Mouse (Mus musculus) stomach, embryonic 15.5 days (tissue): ENCODE data around the gene Tmem91. TPM values are rescaled to one million over a fixed set of nuclear protein-coding genes. Genes with fewer than 3 reads are reported as not detected.

Experiments
- ATAC-seq: fragments of 200-750 bp; cut with Nextera tagmentation; 2 replicates; pipeline ENCODE4 v1.8.0; 2017; ENCODE audit warnings: low read depth, moderate number of reproducible peaks, moderate TSS enrichment; ENCODE audit not compliant: insufficient read depth, low FRiP score
- H3K27ac ChIP-seq: fragments of 300-500 bp; sonication (generic); 2 replicates; pipeline ENCODE4 v1.5.1; 2015; ENCODE audit warnings: mild to moderate bottlenecking, inconsistent platforms
- H3K27me3 ChIP-seq: fragments of 300-500 bp; sonication (generic); replicated peaks from 2 replicates; pipeline ENCODE4 v1.6.1; 2015; ENCODE audit warnings: inconsistent platforms
- H3K36me3 ChIP-seq: fragments of 300-500 bp; sonication (generic); 2 replicates; pipeline ENCODE4 v1.6.1; 2015; ENCODE audit warnings: inconsistent platforms
- H3K4me1 ChIP-seq: fragments of 300-500 bp; sonication (generic); 2 replicates; pipeline ENCODE4 v1.6.1; 2015; ENCODE audit warnings: inconsistent platforms
- H3K4me2 ChIP-seq: fragments of 300-500 bp; sonication (generic); 2 replicates; pipeline ENCODE4 v1.6.1; 2015; ENCODE audit warnings: mild to moderate bottlenecking, inconsistent platforms
- H3K4me3 ChIP-seq: fragments of 300-500 bp; sonication (generic); replicated peaks from 2 replicates; pipeline ENCODE4 v1.5.1; 2015; ENCODE audit warnings: inconsistent platforms
- H3K9ac ChIP-seq: fragments of 300-500 bp; sonication (generic); 2 replicates; pipeline ENCODE4 v1.6.1; 2015; ENCODE audit warnings: inconsistent platforms
- H3K9me3 ChIP-seq: fragments of 300-500 bp; sonication (generic); 2 replicates; pipeline ENCODE4 v1.6.1; 2016; ENCODE audit warnings: inconsistent platforms
- WGBS: fragments of 180-500 bp; shearing (Covaris S2); methylation state at CpG from one replicate; pipeline ENCODE4 v1.1.7; 2015; 5-methylcytosine and 5-hydroxymethylcytosine counted together
- polyA plus RNA-seq: library from polyadenylated mRNA; unstranded; fragments of >200 nt; fragmentation: Nextera tagmentation; extraction: Ambion mirVana; gene quantifications from 2 replicates; pipeline ENCODE4 v1.2.1, GENCODE M21; 2015

The Tmem91 gene
- polyA plus RNA-seq, 1 experiment from 2014 or later: 3.0 TPM

- Histone ChIP-seq H3K4me2 (peak within 1 kb of the TSS; percentile 70), H3K27me3 (no peaks in the 10 kb centered on the region), H3K4me3 (peak within 1 kb of the TSS; percentile 68), H3K27ac (peak within 1 kb of the TSS; percentile 94), H3K9ac (no peak within 1 kb of the TSS), H3K9me3 (no peaks in the 10 kb centered on the region), H3K36me3 (no peaks in the 10 kb centered on the region), H3K4me1 (peaks cover 6% of the 10 kb centered on the region)
- peak; percentile 96 for ATAC-seq
- WGBS: under 1% methylated on average over 46 of the region's 46 CpGs
Observed at GRCm38 (mm10) chr7:25680514-25681258, 5.7 kb upstream of the Tmem91 start, which contains the start of gene B9d2. B9d2 (plus strand) TSS chr7:25680780.

GRCm38 (mm10) chr7:25679971-25680370, 5.0 kb upstream of the Tmem91 start:
- 3% methylated on average over 6 of the region's 6 CpGs for WGBS
- peaks cover 12% of the 10 kb centered on the region for H3K4me1 ChIP-seq
- H3K27me3 ChIP-seq: peaks cover 6% of the 10 kb centered on the region
- H3K4me2 ChIP-seq: peak overlapping the region; percentile 70
- no peaks in the 10 kb centered on the region for H3K36me3 ChIP-seq
- H3K9me3 ChIP-seq: no peaks in the 10 kb centered on the region
- peak overlapping the region; percentile 68 for H3K4me3 ChIP-seq
- H3K27ac ChIP-seq: peak overlapping the region; percentile 94
- no peak overlapping the region for H3K9ac ChIP-seq
- no peak for ATAC-seq

GRCm38 (mm10) chr7:25677013-25677412, 2.0 kb upstream of the Tmem91 start:
- no peak overlapping the region for H3K27ac ChIP-seq
- H3K9ac ChIP-seq: no peak overlapping the region
- H3K36me3 ChIP-seq: no peaks in the 10 kb centered on the region
- no peaks in the 10 kb centered on the region for H3K9me3 ChIP-seq
- ATAC-seq: no peak
- H3K4me3 ChIP-seq: no peak overlapping the region
- H3K4me1 ChIP-seq: peaks cover 18% of the 10 kb centered on the region
- no peak overlapping the region for H3K4me2 ChIP-seq
- 89% methylated on average over 7 of the region's 7 CpGs for WGBS
- H3K27me3 ChIP-seq: peaks cover 23% of the 10 kb centered on the region

- H3K9me3 ChIP-seq: no peaks in the 10 kb centered on the region
- H3K27me3 ChIP-seq: peaks cover 23% of the 10 kb centered on the region
- no peak overlapping the region for H3K4me2 ChIP-seq
- no peak overlapping the region for H3K9ac ChIP-seq
- WGBS: 51% methylated on average over 15 of the region's 15 CpGs
- no peaks in the 10 kb centered on the region for H3K36me3 ChIP-seq
- H3K4me3 ChIP-seq: no peak overlapping the region
- no peak overlapping the region for H3K27ac ChIP-seq
- peaks cover 18% of the 10 kb centered on the region for H3K4me1 ChIP-seq
- no peak for ATAC-seq
Observed at GRCm38 (mm10) chr7:25676085-25676781, 1.3 kb upstream of the Tmem91 start.

GRCm38 (mm10) chr7:25675405-25675804, 439 bp upstream of the Tmem91 start:
- Histone ChIP-seq H3K27me3 (peaks cover 23% of the 10 kb centered on the region), H3K36me3 (no peaks in the 10 kb centered on the region), H3K4me3 (no peak overlapping the region), H3K4me2 (peak overlapping the region; percentile 73; the same call in 1 of the 2 replicates), H3K9me3 (no peaks in the 10 kb centered on the region), H3K9ac (no peak overlapping the region), H3K4me1 (peaks cover 17% of the 10 kb centered on the region), H3K27ac (no peak overlapping the region)
- no peak for ATAC-seq
- 46% methylated on average over 6 of the region's 6 CpGs for WGBS

GRCm38 (mm10) chr7:25674297-25674696, 669 bp downstream of the Tmem91 start:
- no peaks in the 10 kb centered on the region for H3K9me3 ChIP-seq
- H3K27ac ChIP-seq: no peak overlapping the region
- 24% methylated on average over 9 of the region's 9 CpGs for WGBS
- H3K4me3 ChIP-seq: no peak overlapping the region
- peaks cover 23% of the 10 kb centered on the region for H3K27me3 ChIP-seq
- no peaks in the 10 kb centered on the region for H3K36me3 ChIP-seq
- H3K9ac ChIP-seq: no peak overlapping the region
- no peak for ATAC-seq
- peak overlapping the region; percentile 73 for H3K4me2 ChIP-seq
- peaks cover 12% of the 10 kb centered on the region for H3K4me1 ChIP-seq

GRCm38 (mm10) chr7:25672442-25672841, 2.5 kb downstream of the Tmem91 start:
- Histone ChIP-seq H3K27ac (no peak overlapping the region), H3K4me3 (no peak overlapping the region), H3K36me3 (peaks cover 3% of the 10 kb centered on the region; the same call in 1 of the 2 replicates), H3K27me3 (peaks cover 23% of the 10 kb centered on the region), H3K9me3 (no peaks in the 10 kb centered on the region), H3K9ac (no peak overlapping the region), H3K4me2 (no peak overlapping the region), H3K4me1 (peaks cover 12% of the 10 kb centered on the region)
- ATAC-seq: no peak
- WGBS: 55% methylated on average over 4 of the region's 4 CpGs

GRCm38 (mm10) chr7:25671686-25672085, 3.3 kb downstream of the Tmem91 start:
- no peak overlapping the region for H3K4me3 ChIP-seq
- peaks cover 12% of the 10 kb centered on the region for H3K4me1 ChIP-seq
- H3K27ac ChIP-seq: no peak overlapping the region
- H3K36me3 ChIP-seq: peaks cover 3% of the 10 kb centered on the region; the same call in 1 of the 2 replicates
- H3K9me3 ChIP-seq: no peaks in the 10 kb centered on the region
- no peak for ATAC-seq
- WGBS: 72% methylated on average over 2 of the region's 2 CpGs
- H3K27me3 ChIP-seq: peaks cover 23% of the 10 kb centered on the region
- no peak overlapping the region for H3K9ac ChIP-seq
- H3K4me2 ChIP-seq: no peak overlapping the region

- no peak overlapping the region for H3K4me3 ChIP-seq
- no peak overlapping the region for H3K9ac ChIP-seq
Observed at GRCm38 (mm10) chr7:25670096-25670495, 4.9 kb downstream of the Tmem91 start.

GRCm38 (mm10) chr7:25669631-25670030, 5.3 kb downstream of the Tmem91 start:
- ATAC-seq: no peak

More at GRCm38 (mm10) chr7:25670096-25670495, 4.9 kb downstream of the Tmem91 start:
- Histone ChIP-seq H3K36me3 (peaks cover 6% of the 10 kb centered on the region; the same call in 1 of the 2 replicates), H3K27ac (no peak overlapping the region), H3K27me3 (peaks cover 17% of the 10 kb centered on the region), H3K4me1 (peaks cover 7% of the 10 kb centered on the region), H3K9me3 (no peaks in the 10 kb centered on the region), H3K4me2 (no peak overlapping the region)
- WGBS: 88% methylated on average over 4 of the region's 4 CpGs
- ATAC-seq: no peak

GRCm38 (mm10) chr7:25669158-25669557, 5.8 kb downstream of the Tmem91 start:
- peaks cover 10% of the 10 kb centered on the region; the same call in 1 of the 2 replicates for H3K36me3 ChIP-seq
- no peak overlapping the region for H3K9ac ChIP-seq
- no peaks in the 10 kb centered on the region for H3K4me1 ChIP-seq
- H3K4me2 ChIP-seq: no peak overlapping the region
- no peak overlapping the region for H3K4me3 ChIP-seq
- H3K27me3 ChIP-seq: peaks cover 8% of the 10 kb centered on the region; the same call in 1 of the 2 replicates
- no peaks in the 10 kb centered on the region for H3K9me3 ChIP-seq
- no peak overlapping the region for H3K27ac ChIP-seq
- ATAC-seq: 0 out of 2 replicates have a peak, but pooled peaks have one; percentile 8
- 89% methylated on average over 10 of the region's 10 CpGs for WGBS

More at GRCm38 (mm10) chr7:25669631-25670030, 5.3 kb downstream of the Tmem91 start:
- no peak overlapping the region for H3K4me3 ChIP-seq
- H3K27me3 ChIP-seq: peaks cover 13% of the 10 kb centered on the region; the same call in 1 of the 2 replicates
- H3K9me3 ChIP-seq: no peaks in the 10 kb centered on the region
- WGBS: 76% methylated on average over 9 of the region's 9 CpGs
- H3K4me2 ChIP-seq: no peak overlapping the region
- H3K36me3 ChIP-seq: peaks cover 7% of the 10 kb centered on the region; the same call in 1 of the 2 replicates
- H3K4me1 ChIP-seq: peaks cover 3% of the 10 kb centered on the region; the same call in 1 of the 2 replicates
- no peak overlapping the region for H3K27ac ChIP-seq
- H3K9ac ChIP-seq: no peak overlapping the region

GRCm38 (mm10) chr7:25666381-25666780, 8.6 kb downstream of the Tmem91 start:
- Histone ChIP-seq H3K27ac (no peak overlapping the region), H3K27me3 (no peaks in the 10 kb centered on the region), H3K9me3 (no peaks in the 10 kb centered on the region), H3K36me3 (peaks cover 10% of the 10 kb centered on the region; the same call in 1 of the 2 replicates), H3K4me3 (no peak overlapping the region), H3K9ac (no peak overlapping the region), H3K4me2 (no peak overlapping the region), H3K4me1 (no peaks in the 10 kb centered on the region)
- no peak for ATAC-seq
- WGBS: 93% methylated on average over 8 of the region's 8 CpGs
